Mouse (Mus musculus) lung, embryonic 14.5 days (tissue): ENCODE data around the gene Fgl2. TPM values are rescaled to one million over a fixed set of nuclear protein-coding genes. Genes with fewer than 3 reads are reported as not detected.
A peak's percentile ranks its signal among the peaks of the same experiment; 100 is the strongest.

Experiments
- ATAC-seq: fragments of 200-750 bp; cut with Nextera tagmentation; 2 replicates; pipeline ENCODE4 v1.8.0; 2017; ENCODE audit warnings: mild to moderate bottlenecking, moderate TSS enrichment, moderate library complexity; ENCODE audit not compliant: insufficient read depth
- DNase-seq: peaks from one replicate; pipeline ENCODE4 v3.0.0-alpha.2; 2015
- H3K27ac ChIP-seq: fragments of 300-500 bp; sonication (generic); 2 replicates; pipeline ENCODE4 v1.5.1; 2014; ENCODE audit warnings: low read depth, mild to moderate bottlenecking, moderate library complexity
- H3K27me3 ChIP-seq: fragments of 300-500 bp; sonication (generic); 2 replicates; pipeline ENCODE4 v1.6.1; 2014; ENCODE audit warnings: low read length, control low read depth; ENCODE audit not compliant: insufficient read depth
- H3K36me3 ChIP-seq: fragments of 300-500 bp; sonication (generic); 2 replicates; pipeline ENCODE4 v1.6.1; 2014; ENCODE audit warnings: control low read depth; ENCODE audit not compliant: insufficient read depth
- H3K4me1 ChIP-seq: fragments of 300-500 bp; sonication (generic); 2 replicates; pipeline ENCODE4 v1.6.1; 2014; ENCODE audit warnings: antibody characterized with exemption, control low read depth; ENCODE audit not compliant: insufficient read depth
- H3K4me2 ChIP-seq: fragments of 300-500 bp; sonication (generic); 2 replicates; pipeline ENCODE4 v1.6.1; 2014; ENCODE audit warnings: mild to moderate bottlenecking
- H3K4me3 ChIP-seq: fragments of 300-500 bp; sonication (generic); 2 replicates; pipeline ENCODE4 v1.5.1; 2014; ENCODE audit warnings: low read depth, low read length
- H3K9ac ChIP-seq: fragments of 300-500 bp; sonication (generic); 2 replicates; pipeline ENCODE4 v1.6.1; 2014
- H3K9me3 ChIP-seq: fragments of 300-500 bp; sonication (generic); 2 replicates; pipeline ENCODE4 v1.6.1; 2016; ENCODE audit warnings: low read depth, low read length, control low read depth
- CTCF ChIP-seq: IDR thresholded peaks from 2 replicates; pipeline ENCODE4 v1.5.1; 2016; ENCODE audit warnings: antibody characterized with exemption, low read depth
- WGBS: fragments of 180-500 bp; shearing (Covaris S2); extraction: QIAGEN DNeasy Blood & Tissue Kit; methylation state at CpG from one replicate; pipeline ENCODE4 v1.1.7; 2014; 5-methylcytosine and 5-hydroxymethylcytosine counted together
- polyA plus RNA-seq: library from polyadenylated mRNA; unstranded; fragments of >200 nt; fragmentation: Nextera tagmentation; extraction: Ambion mirVana; gene quantifications from 2 replicates; pipeline ENCODE4 v1.2.1, GENCODE M21; 2014

Gene Fgl2
- polyA plus RNA-seq, 1 experiment from 2014 or later: 1.6 TPM

GRCm38 (mm10) chr5:21395205-21395840 lies 22.9 kb downstream of the Fgl2 start:
- TF ChIP-seq CTCF: no peak
- no peaks in the 10 kb centered on the region for H3K9me3 ChIP-seq
- peaks cover 11% of the 10 kb centered on the region; the same call in 1 of the 2 replicates for H3K4me1 ChIP-seq
- H3K36me3 ChIP-seq: no peaks in the 10 kb centered on the region
- no peak overlapping the region for H3K4me3 ChIP-seq
- H3K27ac ChIP-seq: peak overlapping the region; percentile 6; the same call in 1 of the 2 replicates
- H3K9ac ChIP-seq: no peak overlapping the region
- ATAC-seq: peak; percentile 75; the same call in 1 of the 2 replicates
- no peak overlapping the region for H3K4me2 ChIP-seq
- DNase-seq: peak; percentile 54
- WGBS: 19% methylated on average over 7 of the region's 7 CpGs
- H3K27me3 ChIP-seq: no peaks in the 10 kb centered on the region

- no peaks in the 10 kb centered on the region for H3K36me3 ChIP-seq
- 70% methylated on average over 5 of the region's 5 CpGs for WGBS
- H3K27me3 ChIP-seq: no peaks in the 10 kb centered on the region
- H3K9me3 ChIP-seq: no peaks in the 10 kb centered on the region
- no peaks in the 10 kb centered on the region for H3K4me1 ChIP-seq
- H3K4me3 ChIP-seq: no peak overlapping the region
- TF ChIP-seq CTCF: no peak
- H3K4me2 ChIP-seq: no peak overlapping the region
- H3K9ac ChIP-seq: no peak overlapping the region
- ATAC-seq (no peak), DNase-seq (no peak)
- H3K27ac ChIP-seq: no peak overlapping the region
Measured at GRCm38 (mm10) chr5:21411261-21411666, 38.8 kb downstream of the Fgl2 start.

GRCm38 (mm10) chr5:21412056-21412455 lies 39.6 kb downstream of the Fgl2 start:
- TF ChIP-seq CTCF: no peak
- ATAC-seq (no peak), DNase-seq (peak; percentile 5)
- Histone ChIP-seq H3K9me3 (no peaks in the 10 kb centered on the region), H3K9ac (no peak overlapping the region), H3K4me2 (no peak overlapping the region), H3K27ac (no peak overlapping the region), H3K36me3 (no peaks in the 10 kb centered on the region), H3K27me3 (no peaks in the 10 kb centered on the region), H3K4me1 (no peaks in the 10 kb centered on the region), H3K4me3 (no peak overlapping the region)
- 49% methylated on average over 5 of the region's 5 CpGs for WGBS

- no peaks in the 10 kb centered on the region for H3K27me3 ChIP-seq
- no peaks in the 10 kb centered on the region for H3K9me3 ChIP-seq
- H3K9ac ChIP-seq: no peak overlapping the region
- DNase-seq: no peak
- no peak for ATAC-seq
- no peak for TF ChIP-seq CTCF
- WGBS: 75% methylated on average over 3 of the region's 3 CpGs
- H3K4me1 ChIP-seq: no peaks in the 10 kb centered on the region
- no peaks in the 10 kb centered on the region for H3K36me3 ChIP-seq
- H3K4me3 ChIP-seq: no peak overlapping the region
- no peak overlapping the region for H3K27ac ChIP-seq
- H3K4me2 ChIP-seq: no peak overlapping the region
Measured at GRCm38 (mm10) chr5:21413322-21413721, 40.9 kb downstream of the Fgl2 start.

GRCm38 (mm10) chr5:21414116-21414820 lies 41.8 kb downstream of the Fgl2 start:
- WGBS: 61% methylated on average over 1 of the region's 1 CpGs
- no peaks in the 10 kb centered on the region for H3K27me3 ChIP-seq
- H3K9ac ChIP-seq: no peak overlapping the region
- H3K4me1 ChIP-seq: no peaks in the 10 kb centered on the region
- H3K36me3 ChIP-seq: no peaks in the 10 kb centered on the region
- DNase-seq: no peak
- ATAC-seq: no peak
- H3K4me2 ChIP-seq: no peak overlapping the region
- no peak overlapping the region for H3K4me3 ChIP-seq
- no peak for TF ChIP-seq CTCF
- no peaks in the 10 kb centered on the region for H3K9me3 ChIP-seq
- H3K27ac ChIP-seq: no peak overlapping the region

- no peak overlapping the region for H3K9ac ChIP-seq
- H3K36me3 ChIP-seq: no peaks in the 10 kb centered on the region
- DNase-seq: no peak
- H3K9me3 ChIP-seq: no peaks in the 10 kb centered on the region
- WGBS: 65% methylated on average over 4 of the region's 4 CpGs
- H3K4me3 ChIP-seq: no peak overlapping the region
- no peaks in the 10 kb centered on the region for H3K27me3 ChIP-seq
- no peak overlapping the region for H3K27ac ChIP-seq
- no peak overlapping the region for H3K4me2 ChIP-seq
- TF ChIP-seq CTCF: no peak
- ATAC-seq: no peak
- no peaks in the 10 kb centered on the region for H3K4me1 ChIP-seq
Measured at GRCm38 (mm10) chr5:21418613-21419012, 46.2 kb downstream of the Fgl2 start.

- Histone ChIP-seq H3K4me1 (no peaks in the 10 kb centered on the region), H3K4me3 (no peak overlapping the region), H3K9me3 (no peaks in the 10 kb centered on the region), H3K9ac (no peak overlapping the region), H3K27me3 (no peaks in the 10 kb centered on the region), H3K36me3 (no peaks in the 10 kb centered on the region), H3K27ac (no peak overlapping the region), H3K4me2 (no peak overlapping the region)
- ATAC-seq (no peak), DNase-seq (peak; percentile 64)
- TF ChIP-seq CTCF: peak; percentile 47
- WGBS: 20% methylated on average over 1 of the region's 1 CpGs
Measured at GRCm38 (mm10) chr5:21420609-21421008, 48.2 kb downstream of the Fgl2 start.
